Mouse (Mus musculus) layer of hippocampus, postnatal 10 days (tissue): Measurements from ENCODE around the gene Smarcd1. TPM values are rescaled to one million over a fixed set of nuclear protein-coding genes. Genes with fewer than 3 reads are reported as not detected.
A peak's percentile ranks its signal among the peaks of the same experiment; 100 is the strongest.

Experiments used
- DNase-seq, 2 experiments: peaks; one replicate each; pipeline ENCODE4 v3.0.0; 2021; ENCODE audit warnings: low spot score in 2 of 2
- long read RNA-seq: library from polyadenylated mRNA; stranded (forward); transcript quantifications from one replicate; pipeline ENCODE4 v2.0.0, GENCODE M21; 2023
- total RNA-seq, 2 experiments: library from RNA; stranded (reverse); gene quantifications; 2 replicates each; pipeline ENCODE4 v1.2.3; 2021

The Smarcd1 gene
- 10 to 100 TPM; 89.4 to 94.3 TPM for total RNA-seq
- long read RNA-seq, transcript Smarcd1-201 (13 exons, 3,307 nt), result major isoform, 34 of 69 reads
- long read RNA-seq, partial matches to known transcripts, result 31 of 69 reads
- long read RNA-seq, other reads (novel, unspliced or antisense), result 4 of 69 reads

- peak; percentile 98 for DNase-seq
These were observed at the start of gene Smarcd1 for GRCm38 (mm10) chr15:99701999-99702900. Smarcd1 (plus strand) TSS chr15:99702129.

- DNase-seq, result no peak
These were observed 48.6 kb upstream of the Smarcd1 start for GRCm38 (mm10) chr15:99653291-99653690.

- DNase-seq, result no peak
These were observed 48.1 kb upstream of the Smarcd1 start for GRCm38 (mm10) chr15:99653876-99654275.

- DNase-seq, result no peak
These were observed 46.0 kb upstream of the Smarcd1 start for GRCm38 (mm10) chr15:99655956-99656355.

- no peak for DNase-seq
These were observed 43.5 kb upstream of the Smarcd1 start for GRCm38 (mm10) chr15:99658437-99658836.

- DNase-seq, result no peak
These were observed 40.7 kb upstream of the Smarcd1 start for GRCm38 (mm10) chr15:99661121-99661830.

- no peak for DNase-seq
These were observed 39.6 kb upstream of the Smarcd1 start for GRCm38 (mm10) chr15:99662371-99662770.

GRCm38 (mm10) chr15:99663964-99664599 lies 37.8 kb upstream of the Smarcd1 start:
- peak; percentile 74 to 78 for DNase-seq

- DNase-seq, result peak; percentile 70 to 74
These were observed 37.1 kb upstream of the Smarcd1 start for GRCm38 (mm10) chr15:99664600-99665451.

- DNase-seq, result no peak
These were observed 34.4 kb upstream of the Smarcd1 start for GRCm38 (mm10) chr15:99667544-99667943.

- DNase-seq, result peak; percentile 84 to 89
These were observed 33.0 kb upstream of the Smarcd1 start for GRCm38 (mm10) chr15:99668881-99669280.

- DNase-seq, result no peak
These were observed 32.5 kb upstream of the Smarcd1 start for GRCm38 (mm10) chr15:99669392-99669791.

- peak; percentile 72 to 83 for DNase-seq
These were observed 31.6 kb upstream of the Smarcd1 start, which contains the start of gene Asic1 for GRCm38 (mm10) chr15:99670154-99670821. Asic1 (plus strand) TSS chr15:99670368.

GRCm38 (mm10) chr15:99670964-99671670 lies 30.8 kb upstream of the Smarcd1 start:
- DNase-seq, result no peak

GRCm38 (mm10) chr15:99671783-99672182 lies 30.1 kb upstream of the Smarcd1 start:
- DNase-seq, result no peak

- DNase-seq, result no peak
These were observed 27.1 kb upstream of the Smarcd1 start for GRCm38 (mm10) chr15:99674866-99675265.

GRCm38 (mm10) chr15:99677089-99677488 lies 24.8 kb upstream of the Smarcd1 start:
- DNase-seq, result peak; percentile 56 to 66

- DNase-seq, result peak; percentile 47 to 59
These were observed 23.7 kb upstream of the Smarcd1 start for GRCm38 (mm10) chr15:99678063-99678800.
